Mouse (Mus musculus) midbrain, embryonic 16.5 days (tissue): ENCODE measurements around the gene Rtkn2. TPM values are rescaled to one million over a fixed set of nuclear protein-coding genes. Genes with fewer than 3 reads are reported as not detected.

Experiments
- ATAC-seq: fragments of 200-750 bp; cut with Nextera tagmentation; 2 replicates; pipeline ENCODE4 v1.8.0; 2017; ENCODE audit warnings: moderate TSS enrichment
- H3K27ac ChIP-seq: fragments of 300-500 bp; sonication (generic); 2 replicates; pipeline ENCODE4 v1.5.1; 2014; ENCODE audit warnings: mild to moderate bottlenecking, low read length, mixed read lengths
- H3K27me3 ChIP-seq: fragments of 300-500 bp; sonication (generic); 2 replicates; pipeline ENCODE4 v1.6.1; 2014; ENCODE audit warnings: low read depth, low read length, mixed read lengths; ENCODE audit not compliant: control insufficient read depth, insufficient read depth
- H3K36me3 ChIP-seq: fragments of 300-500 bp; sonication (generic); 2 replicates; pipeline ENCODE4 v1.6.1; 2014; ENCODE audit warnings: mild to moderate bottlenecking, low read length, moderate library complexity, mixed read lengths; ENCODE audit not compliant: control insufficient read depth, insufficient read depth
- H3K4me1 ChIP-seq: fragments of 300-500 bp; sonication (generic); 2 replicates; pipeline ENCODE4 v1.6.1; 2014; ENCODE audit warnings: mild to moderate bottlenecking, low read length, mixed read lengths; ENCODE audit not compliant: control insufficient read depth, insufficient read depth
- H3K4me2 ChIP-seq: fragments of 300-500 bp; sonication (generic); 2 replicates; pipeline ENCODE4 v1.6.1; 2014; ENCODE audit warnings: mild to moderate bottlenecking, low read length, mixed read lengths
- H3K4me3 ChIP-seq: fragments of 300-500 bp; sonication (generic); 2 replicates; pipeline ENCODE4 v1.5.1; 2014; ENCODE audit warnings: low read depth, mild to moderate bottlenecking, low read length, moderate library complexity, mixed read lengths
- H3K9ac ChIP-seq: fragments of 300-500 bp; sonication (generic); 2 replicates; pipeline ENCODE4 v1.6.1; 2014; ENCODE audit warnings: low read depth, low read length, mixed read lengths
- H3K9me3 ChIP-seq: fragments of 300-500 bp; sonication (generic); replicated peaks from 2 replicates; pipeline ENCODE4 v1.6.1; 2014; ENCODE audit warnings: mild to moderate bottlenecking, low read length, mixed read lengths; ENCODE audit not compliant: control insufficient read depth, poor library complexity, severe bottlenecking
- WGBS: fragments of 180-500 bp; shearing (Covaris S2); extraction: QIAGEN DNeasy Blood & Tissue Kit; methylation state at CpG from one replicate; pipeline ENCODE4 v1.1.7; 2014; 5-methylcytosine and 5-hydroxymethylcytosine counted together
- polyA plus RNA-seq: library from polyadenylated mRNA; unstranded; fragments of >200 nt; fragmentation: Nextera tagmentation; extraction: Ambion mirVana; gene quantifications from 2 replicates; pipeline ENCODE4 v1.2.1, GENCODE M21; 2015

The Rtkn2 gene
- 3.0 and 3.3 TPM in 2 replicates for polyA plus RNA-seq

- no peaks in the 10 kb centered on the region for H3K27me3 ChIP-seq
- H3K27ac ChIP-seq: peak within 1 kb of the TSS; percentile 60
- peaks cover 3% of the 10 kb centered on the region; the same call in 1 of the 2 replicates for H3K4me1 ChIP-seq
- H3K4me2 ChIP-seq: peak within 1 kb of the TSS; percentile 88
- under 1% methylated on average over 57 of the region's 57 CpGs for WGBS
- peak; percentile 99 for ATAC-seq
- H3K9me3 ChIP-seq: no peaks in the 10 kb centered on the region
- peak within 1 kb of the TSS; percentile 59 for H3K9ac ChIP-seq
- no peaks in the 10 kb centered on the region for H3K36me3 ChIP-seq
- H3K4me3 ChIP-seq: peak within 1 kb of the TSS; percentile 74
These were observed at the start of gene Rtkn2 for GRCm38 (mm10) chr10:67979401-67980157. Gene Rtkn2 (plus strand): TSS chr10:67979570.

GRCm38 (mm10) chr10:67931328-67931727 lies 48.0 kb upstream of the Rtkn2 start:
- Histone ChIP-seq H3K36me3 (no peaks in the 10 kb centered on the region), H3K4me2 (no peak overlapping the region), H3K27me3 (no peaks in the 10 kb centered on the region), H3K4me1 (no peaks in the 10 kb centered on the region), H3K4me3 (no peak overlapping the region), H3K9me3 (no peaks in the 10 kb centered on the region), H3K27ac (no peak overlapping the region), H3K9ac (no peak overlapping the region)
- 91% methylated on average over 4 of the region's 4 CpGs for WGBS
- ATAC-seq: no peak

- no peaks in the 10 kb centered on the region for H3K27me3 ChIP-seq
- no peak overlapping the region for H3K9ac ChIP-seq
- no peak overlapping the region for H3K4me2 ChIP-seq
- no peaks in the 10 kb centered on the region for H3K4me1 ChIP-seq
- ATAC-seq: no peak
- H3K4me3 ChIP-seq: no peak overlapping the region
- no peaks in the 10 kb centered on the region for H3K9me3 ChIP-seq
- no peaks in the 10 kb centered on the region for H3K36me3 ChIP-seq
- H3K27ac ChIP-seq: no peak overlapping the region
- WGBS: 91% methylated on average over 11 of the region's 11 CpGs
These were observed 46.6 kb upstream of the Rtkn2 start for GRCm38 (mm10) chr10:67932780-67933179.

- no peaks in the 10 kb centered on the region for H3K36me3 ChIP-seq
- WGBS: 75% methylated on average over 4 of the region's 4 CpGs
- H3K9me3 ChIP-seq: no peaks in the 10 kb centered on the region
- no peak for ATAC-seq
- H3K27ac ChIP-seq: no peak overlapping the region
- no peak overlapping the region for H3K4me2 ChIP-seq
- no peak overlapping the region for H3K9ac ChIP-seq
- no peak overlapping the region for H3K4me3 ChIP-seq
- H3K27me3 ChIP-seq: no peaks in the 10 kb centered on the region
- no peaks in the 10 kb centered on the region; the same call in 1 of the 2 replicates for H3K4me1 ChIP-seq
These were observed 42.4 kb upstream of the Rtkn2 start for GRCm38 (mm10) chr10:67936944-67937343.

DNA sequence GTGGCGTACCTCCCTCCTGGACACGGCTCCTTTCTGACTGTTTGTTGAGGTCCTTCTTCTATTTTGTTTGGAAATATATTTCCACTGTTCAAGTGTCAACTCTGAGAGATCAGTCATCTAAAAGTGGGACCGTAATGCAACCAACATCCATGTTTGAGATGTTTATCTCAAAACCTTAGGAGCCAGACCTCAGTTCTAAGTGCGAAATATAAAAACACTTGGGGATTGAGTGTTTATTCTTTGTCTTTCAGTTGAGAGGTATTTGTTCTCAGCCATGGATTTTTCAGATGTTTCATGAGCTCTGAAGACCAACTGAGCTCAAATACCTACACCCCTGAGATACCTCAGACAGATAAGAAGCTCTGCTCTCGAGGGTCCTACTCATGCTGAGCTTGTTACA lies 41.6 kb upstream of the Rtkn2 start:
- Histone ChIP-seq H3K4me2 (no peak overlapping the region), H3K9ac (no peak overlapping the region), H3K27ac (no peak overlapping the region), H3K4me1 (no peaks in the 10 kb centered on the region; the same call in 1 of the 2 replicates), H3K36me3 (no peaks in the 10 kb centered on the region), H3K9me3 (no peaks in the 10 kb centered on the region), H3K4me3 (no peak overlapping the region), H3K27me3 (no peaks in the 10 kb centered on the region)
- WGBS: 83% methylated on average over 5 of the region's 5 CpGs
- ATAC-seq: no peak

GRCm38 (mm10) chr10:67939546-67939945 lies 39.8 kb upstream of the Rtkn2 start:
- no peaks in the 10 kb centered on the region for H3K36me3 ChIP-seq
- no peaks in the 10 kb centered on the region for H3K27me3 ChIP-seq
- H3K4me1 ChIP-seq: no peaks in the 10 kb centered on the region; the same call in 1 of the 2 replicates
- no peak overlapping the region for H3K4me3 ChIP-seq
- 71% methylated on average over 12 of the region's 12 CpGs for WGBS
- no peak overlapping the region for H3K27ac ChIP-seq
- H3K4me2 ChIP-seq: no peak overlapping the region
- no peaks in the 10 kb centered on the region for H3K9me3 ChIP-seq
- no peak overlapping the region for H3K9ac ChIP-seq
- ATAC-seq: no peak

DNA sequence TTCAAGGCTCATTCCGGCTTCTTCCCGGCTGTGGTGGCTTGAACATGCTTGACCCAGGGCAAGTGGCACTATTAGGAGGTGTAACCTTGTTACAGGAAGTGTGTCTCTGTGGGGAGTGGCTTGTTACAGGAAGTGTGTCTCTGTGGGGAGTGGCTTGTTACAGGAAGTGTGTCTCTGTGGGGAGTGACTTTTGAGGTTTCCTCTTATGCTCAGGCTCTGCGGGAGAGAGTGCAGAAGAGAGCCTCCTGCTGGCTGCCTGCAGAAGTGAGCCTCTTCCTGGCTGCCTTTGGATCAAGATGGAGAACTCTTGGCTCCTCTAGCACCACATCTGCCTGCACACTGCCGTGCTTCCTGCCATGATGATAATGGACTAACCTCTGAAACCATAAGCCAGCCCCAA lies 35.9 kb upstream of the Rtkn2 start:
- ATAC-seq: no peak
- H3K9ac ChIP-seq: no peak overlapping the region
- no peak overlapping the region for H3K4me2 ChIP-seq
- H3K36me3 ChIP-seq: no peaks in the 10 kb centered on the region
- no peak overlapping the region for H3K4me3 ChIP-seq
- H3K27me3 ChIP-seq: no peaks in the 10 kb centered on the region
- H3K27ac ChIP-seq: no peak overlapping the region
- H3K4me1 ChIP-seq: no peaks in the 10 kb centered on the region; the same call in 1 of the 2 replicates
- 84% methylated on average over 4 of the region's 4 CpGs for WGBS
- no peaks in the 10 kb centered on the region for H3K9me3 ChIP-seq

- H3K4me1 ChIP-seq: no peaks in the 10 kb centered on the region
- no peak for ATAC-seq
- H3K36me3 ChIP-seq: no peaks in the 10 kb centered on the region
- H3K27me3 ChIP-seq: no peaks in the 10 kb centered on the region
- no peaks in the 10 kb centered on the region for H3K9me3 ChIP-seq
- no peak overlapping the region for H3K4me3 ChIP-seq
- WGBS: 83% methylated on average over 8 of the region's 8 CpGs
- no peak overlapping the region for H3K4me2 ChIP-seq
- no peak overlapping the region for H3K9ac ChIP-seq
- H3K27ac ChIP-seq: no peak overlapping the region
These were observed 29.2 kb upstream of the Rtkn2 start for GRCm38 (mm10) chr10:67950059-67950748.

- Histone ChIP-seq H3K27me3 (no peaks in the 10 kb centered on the region), H3K27ac (no peak overlapping the region), H3K36me3 (no peaks in the 10 kb centered on the region), H3K4me1 (no peaks in the 10 kb centered on the region), H3K4me3 (no peak overlapping the region), H3K9me3 (no peaks in the 10 kb centered on the region), H3K4me2 (no peak overlapping the region), H3K9ac (no peak overlapping the region)
- WGBS: 83% methylated on average over 4 of the region's 4 CpGs
- ATAC-seq: no peak
These were observed 27.7 kb upstream of the Rtkn2 start for GRCm38 (mm10) chr10:67951690-67952089.
